Mouse (Mus musculus) limb, embryonic 11.5 days (tissue): ENCODE results near the gene Kazn. TPM values are rescaled to one million over a fixed set of nuclear protein-coding genes. Genes with fewer than 3 reads are reported as not detected.
A peak's percentile ranks its signal among the peaks of the same experiment; 100 is the strongest.

ENCODE experiments used
- ATAC-seq: fragments of 200-750 bp; cut with Nextera tagmentation; 2 replicates; pipeline ENCODE4 v1.8.0; 2017; ENCODE audit warnings: low read depth; ENCODE audit not compliant: insufficient number of reproducible peaks, low FRiP score, low TSS enrichment
- DNase-seq: peaks from one replicate; pipeline ENCODE4 v3.0.0-alpha.2; 2015; ENCODE audit warnings: low spot score
- H3K27ac ChIP-seq: fragments of 300-500 bp; sonication (generic); replicated peaks from 2 replicates; pipeline ENCODE4 v1.5.1; 2014; ENCODE audit warnings: low read depth, mild to moderate bottlenecking, low read length
- H3K27me3 ChIP-seq: fragments of 300-500 bp; sonication (generic); 2 replicates; pipeline ENCODE4 v1.6.1; 2014; ENCODE audit warnings: mild to moderate bottlenecking, low read length, mixed read lengths; ENCODE audit not compliant: control insufficient read depth, insufficient read depth
- H3K36me3 ChIP-seq: fragments of 300-500 bp; sonication (generic); 2 replicates; pipeline ENCODE4 v1.6.1; 2014; ENCODE audit warnings: mild to moderate bottlenecking, low read length, moderate library complexity, mixed read lengths; ENCODE audit not compliant: control insufficient read depth, insufficient read depth
- H3K4me1 ChIP-seq: fragments of 300-500 bp; sonication (generic); 2 replicates; pipeline ENCODE4 v1.6.1; 2014; ENCODE audit warnings: low read length, mixed read lengths; ENCODE audit not compliant: control insufficient read depth, insufficient read depth
- H3K4me2 ChIP-seq: fragments of 300-500 bp; sonication (generic); 2 replicates; pipeline ENCODE4 v1.6.1; 2014; ENCODE audit warnings: low read depth, mild to moderate bottlenecking, moderate library complexity; ENCODE audit not compliant: severe bottlenecking
- H3K4me3 ChIP-seq: fragments of 300-500 bp; sonication (generic); 2 replicates; pipeline ENCODE4 v1.5.1; 2014; ENCODE audit warnings: low read depth, low read length
- H3K9ac ChIP-seq: fragments of 300-500 bp; sonication (generic); 2 replicates; pipeline ENCODE4 v1.6.1; 2014; ENCODE audit warnings: mild to moderate bottlenecking, low read length
- H3K9me3 ChIP-seq: fragments of 300-500 bp; sonication (generic); 2 replicates; pipeline ENCODE4 v1.6.1; 2016; ENCODE audit warnings: low read length; ENCODE audit not compliant: control insufficient read depth
- WGBS: fragments of 180-500 bp; shearing (Covaris S2); extraction: QIAGEN DNeasy Blood & Tissue Kit; methylation state at CpG from one replicate; pipeline ENCODE4 v1.1.7; 2014; 5-methylcytosine and 5-hydroxymethylcytosine counted together
- polyA plus RNA-seq: library from polyadenylated mRNA; unstranded; fragments of >200 nt; fragmentation: Nextera tagmentation; extraction: Ambion mirVana; gene quantifications from 2 replicates; pipeline ENCODE4 v1.2.1, GENCODE M21; 2014

Gene Kazn
- polyA plus RNA-seq, 1 experiment from 2014 or later: 8.6 TPM

DNA sequence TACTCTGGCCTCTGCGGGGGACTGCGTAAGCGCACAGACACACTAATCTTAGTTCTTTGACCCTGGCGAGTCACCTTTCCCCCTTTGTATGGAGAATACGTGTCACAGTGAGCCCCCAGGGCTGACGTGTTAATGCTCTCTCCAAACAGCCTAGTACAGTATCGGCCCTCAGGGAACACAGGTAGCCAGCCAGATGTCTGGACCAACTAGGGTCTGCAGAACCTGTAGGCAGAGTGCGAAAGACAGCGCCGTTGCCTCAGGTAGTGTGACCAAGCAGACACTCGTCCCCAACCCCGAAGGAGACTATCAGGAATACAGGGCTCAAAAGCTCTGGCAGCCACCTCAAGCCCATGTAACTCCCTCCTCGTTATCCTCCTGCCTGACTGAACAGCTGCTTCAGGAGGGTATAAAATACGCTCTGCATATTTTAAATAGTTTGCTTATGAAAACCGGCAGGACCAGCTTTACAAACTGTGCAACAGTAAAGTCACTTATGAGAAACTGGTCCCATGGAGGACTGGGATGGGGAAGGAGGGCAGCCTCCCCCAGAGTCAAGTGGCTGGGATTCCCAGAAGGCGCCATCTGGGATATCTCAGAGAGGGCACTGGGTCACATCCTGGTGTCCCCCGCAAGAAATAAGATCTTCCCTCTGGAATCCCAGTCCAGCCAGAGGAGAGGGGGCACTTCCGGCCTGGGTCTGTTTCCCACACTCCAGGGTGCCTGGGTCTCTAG is 18.0 kb downstream of the Kazn start:
- H3K4me1 ChIP-seq: peaks cover 37% of the 10 kb centered on the region
- ATAC-seq (peak; percentile 59), DNase-seq (peak; percentile 74)
- no peaks in the 10 kb centered on the region for H3K27me3 ChIP-seq
- no peak overlapping the region for H3K4me2 ChIP-seq
- no peaks in the 10 kb centered on the region for H3K9me3 ChIP-seq
- no peak overlapping the region for H3K4me3 ChIP-seq
- WGBS: 30% methylated on average over 18 of the region's 18 CpGs
- no peak overlapping the region for H3K9ac ChIP-seq
- peak overlapping the region; percentile 68 for H3K27ac ChIP-seq
- H3K36me3 ChIP-seq: no peaks in the 10 kb centered on the region

DNA sequence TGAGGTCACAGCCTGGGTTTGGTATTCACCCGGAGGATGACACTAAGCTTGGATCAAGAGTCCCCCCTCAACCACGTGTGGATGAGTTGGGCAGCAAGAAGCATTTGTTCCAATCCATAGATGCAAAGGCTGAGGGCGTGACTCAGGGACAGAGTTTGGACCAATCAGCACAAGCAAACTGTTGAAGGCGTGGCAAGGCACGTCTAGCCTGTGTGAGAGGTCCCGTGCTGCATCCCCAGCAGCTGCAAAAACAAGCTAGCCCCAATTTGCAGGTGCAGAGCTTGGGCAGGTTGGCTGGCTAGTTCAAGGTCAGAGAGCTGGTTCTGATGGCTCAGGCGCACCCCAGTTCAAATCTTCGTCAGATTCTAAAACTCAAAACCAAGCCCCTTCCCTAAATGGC is 20.2 kb downstream of the Kazn start:
- DNase-seq: no peak
- Histone ChIP-seq H3K36me3 (no peaks in the 10 kb centered on the region), H3K4me3 (no peak overlapping the region), H3K9me3 (no peaks in the 10 kb centered on the region), H3K4me1 (peaks cover 30% of the 10 kb centered on the region), H3K4me2 (no peak overlapping the region), H3K9ac (no peak overlapping the region), H3K27ac (no peak overlapping the region), H3K27me3 (no peaks in the 10 kb centered on the region)
- 58% methylated on average over 8 of the region's 8 CpGs for WGBS
- no peak for ATAC-seq

DNA sequence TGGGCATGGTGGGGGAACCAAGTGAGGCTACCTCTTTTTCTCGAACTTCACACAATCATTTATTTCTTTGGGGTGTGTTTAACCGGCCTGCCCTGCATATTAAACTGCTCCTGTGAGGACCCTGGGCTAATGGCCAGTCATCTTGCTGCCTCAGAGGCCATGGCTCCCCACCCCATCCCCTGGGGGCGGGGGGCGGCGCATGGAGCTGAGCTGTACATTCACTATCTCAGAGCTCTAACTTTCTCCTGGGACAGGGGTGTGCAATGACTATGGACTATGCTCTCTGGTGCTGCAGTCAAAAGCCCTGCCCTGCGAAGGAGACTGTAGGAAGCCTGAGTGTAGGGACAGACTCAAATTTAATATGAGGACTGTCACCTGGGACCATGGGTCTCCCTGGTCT is 22.2 kb downstream of the Kazn start:
- no peak for DNase-seq
- ATAC-seq: no peak
- WGBS: 82% methylated on average over 6 of the region's 6 CpGs
- no peak overlapping the region for H3K9ac ChIP-seq
- no peak overlapping the region for H3K27ac ChIP-seq
- no peaks in the 10 kb centered on the region for H3K36me3 ChIP-seq
- no peak overlapping the region for H3K4me2 ChIP-seq
- H3K4me3 ChIP-seq: no peak overlapping the region
- no peaks in the 10 kb centered on the region for H3K9me3 ChIP-seq
- H3K4me1 ChIP-seq: peaks cover 16% of the 10 kb centered on the region
- no peaks in the 10 kb centered on the region for H3K27me3 ChIP-seq

DNA sequence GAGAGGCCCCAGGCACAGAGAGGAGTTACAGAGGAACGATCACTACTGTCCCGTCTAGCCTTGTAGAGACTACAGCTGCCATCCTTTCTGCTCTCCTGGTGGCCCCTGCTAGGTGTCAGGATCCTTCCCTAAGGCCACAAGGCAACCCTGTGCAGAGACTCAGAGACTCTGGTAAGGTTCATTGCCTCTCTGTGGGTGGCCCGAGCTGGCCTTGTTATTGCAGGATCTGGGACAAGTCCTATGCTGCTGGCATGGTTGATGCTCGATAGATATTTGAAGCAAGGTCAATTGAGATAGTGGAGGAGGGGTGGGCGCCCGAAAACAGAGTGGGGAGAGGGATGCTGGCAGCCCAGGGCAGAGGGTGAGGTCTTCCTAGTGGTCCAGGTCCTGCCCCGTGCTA is 23.4 kb downstream of the Kazn start:
- Histone ChIP-seq H3K4me3 (no peak overlapping the region), H3K9me3 (no peaks in the 10 kb centered on the region), H3K4me2 (no peak overlapping the region), H3K4me1 (peaks cover 4% of the 10 kb centered on the region), H3K9ac (no peak overlapping the region), H3K36me3 (no peaks in the 10 kb centered on the region), H3K27me3 (no peaks in the 10 kb centered on the region), H3K27ac (no peak overlapping the region)
- ATAC-seq: no peak
- WGBS: 80% methylated on average over 7 of the region's 7 CpGs
- DNase-seq: no peak

DNA sequence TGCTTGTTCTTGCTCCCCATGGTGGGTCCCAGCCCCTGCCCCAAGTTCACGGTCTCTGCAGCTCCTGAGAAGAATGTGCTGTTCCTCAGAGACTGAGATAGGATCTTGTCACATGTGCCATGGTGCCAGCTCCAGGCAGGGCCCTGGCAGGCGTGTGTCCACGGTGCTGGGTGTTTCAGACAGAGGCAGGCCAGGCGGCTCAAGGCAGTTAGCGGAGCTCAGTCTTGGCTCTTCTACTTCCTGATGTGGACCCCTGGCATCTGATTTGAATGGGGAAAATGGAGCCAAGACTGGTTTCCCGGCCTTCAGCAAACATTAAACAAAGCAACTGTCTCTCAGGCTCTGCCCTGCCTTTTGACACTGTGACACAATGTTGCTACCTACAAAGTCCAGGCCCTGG is 24.7 kb downstream of the Kazn start:
- WGBS: 81% methylated on average over 6 of the region's 6 CpGs
- no peaks in the 10 kb centered on the region for H3K9me3 ChIP-seq
- DNase-seq: no peak
- no peak overlapping the region for H3K4me3 ChIP-seq
- H3K27me3 ChIP-seq: no peaks in the 10 kb centered on the region
- peaks cover 4% of the 10 kb centered on the region; the same call in 1 of the 2 replicates for H3K4me1 ChIP-seq
- no peak overlapping the region for H3K27ac ChIP-seq
- no peak overlapping the region for H3K4me2 ChIP-seq
- H3K36me3 ChIP-seq: no peaks in the 10 kb centered on the region
- ATAC-seq: no peak
- no peak overlapping the region for H3K9ac ChIP-seq

DNA sequence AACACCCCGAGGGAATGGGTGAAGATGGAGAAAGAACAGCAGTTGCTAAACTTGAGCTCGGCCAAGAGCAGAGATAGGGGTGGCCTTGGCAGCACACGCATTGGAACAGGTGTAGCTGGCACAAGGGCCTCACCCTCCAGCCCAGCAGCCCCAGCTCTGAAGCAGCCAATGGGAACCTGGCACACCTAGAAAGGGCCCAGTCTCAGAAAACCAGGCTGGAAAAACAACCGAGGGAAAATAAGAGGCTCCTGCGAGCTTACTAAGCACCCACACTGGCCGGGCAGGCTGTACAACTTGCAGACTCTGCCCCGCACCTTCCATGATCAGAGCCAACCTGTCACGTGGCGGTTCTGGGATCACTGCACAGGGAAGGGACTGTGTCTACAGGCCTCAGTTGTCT is 26.8 kb downstream of the Kazn start:
- Histone ChIP-seq H3K4me2 (no peak overlapping the region), H3K27me3 (no peaks in the 10 kb centered on the region), H3K4me3 (no peak overlapping the region), H3K27ac (no peak overlapping the region), H3K4me1 (peaks cover 4% of the 10 kb centered on the region; the same call in 1 of the 2 replicates), H3K9ac (no peak overlapping the region), H3K36me3 (no peaks in the 10 kb centered on the region), H3K9me3 (no peaks in the 10 kb centered on the region)
- ATAC-seq (no peak), DNase-seq (no peak)
- 87% methylated on average over 9 of the region's 9 CpGs for WGBS

DNA sequence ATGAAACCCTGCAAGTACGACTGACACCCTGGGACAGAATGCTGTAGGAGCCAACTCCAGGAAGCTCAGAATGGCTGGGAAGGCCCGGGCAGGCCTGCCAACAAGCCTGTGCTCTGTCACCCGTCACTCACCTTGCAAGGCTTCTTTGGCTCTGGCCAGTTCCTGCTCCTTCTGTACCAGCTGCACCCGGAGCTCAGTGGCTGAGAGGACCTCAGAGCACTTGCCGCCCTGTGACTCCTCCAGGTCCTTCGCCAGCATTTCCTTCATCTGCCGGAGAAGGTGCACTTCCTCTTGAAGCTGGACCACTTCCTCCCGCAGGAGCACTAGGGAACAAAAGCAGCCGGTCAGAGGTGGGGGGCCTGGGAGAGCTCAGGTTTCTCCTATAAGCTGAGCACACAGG is 29.3 kb downstream of the Kazn start:
- peaks cover 4% of the 10 kb centered on the region; the same call in 1 of the 2 replicates for H3K4me1 ChIP-seq
- ATAC-seq (no peak), DNase-seq (no peak)
- no peaks in the 10 kb centered on the region; the same call in 1 of the 2 replicates for H3K36me3 ChIP-seq
- WGBS: 71% methylated on average over 9 of the region's 9 CpGs
- H3K27me3 ChIP-seq: no peaks in the 10 kb centered on the region
- H3K27ac ChIP-seq: no peak overlapping the region
- H3K4me2 ChIP-seq: no peak overlapping the region
- no peaks in the 10 kb centered on the region for H3K9me3 ChIP-seq
- H3K9ac ChIP-seq: no peak overlapping the region
- H3K4me3 ChIP-seq: no peak overlapping the region

DNA sequence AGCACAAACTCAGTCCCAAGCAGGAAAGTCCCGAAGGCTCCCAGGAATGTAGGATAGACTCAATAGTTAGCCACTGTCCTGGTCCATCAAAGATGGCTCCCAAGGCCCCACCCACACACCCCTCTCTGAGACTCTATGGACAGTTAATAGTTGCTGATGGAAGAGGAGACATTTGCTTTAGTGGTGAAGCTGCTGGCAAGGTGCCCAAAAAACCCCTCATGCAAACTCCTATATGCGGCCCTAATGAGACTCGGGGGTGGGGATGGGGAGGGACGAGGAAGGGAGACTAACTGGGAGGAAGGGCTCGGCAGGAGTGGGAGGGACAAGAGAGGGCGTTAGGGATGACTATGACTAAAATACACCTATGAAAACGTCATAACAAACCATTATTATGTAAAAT is 29.7 kb downstream of the Kazn start:
- Histone ChIP-seq H3K4me3 (no peak overlapping the region), H3K4me1 (peaks cover 4% of the 10 kb centered on the region; the same call in 1 of the 2 replicates), H3K4me2 (no peak overlapping the region), H3K9me3 (no peaks in the 10 kb centered on the region), H3K9ac (no peak overlapping the region), H3K36me3 (no peaks in the 10 kb centered on the region; the same call in 1 of the 2 replicates), H3K27me3 (no peaks in the 10 kb centered on the region), H3K27ac (no peak overlapping the region)
- ATAC-seq: no peak
- WGBS: 76% methylated on average over 7 of the region's 7 CpGs
- DNase-seq: no peak

DNA sequence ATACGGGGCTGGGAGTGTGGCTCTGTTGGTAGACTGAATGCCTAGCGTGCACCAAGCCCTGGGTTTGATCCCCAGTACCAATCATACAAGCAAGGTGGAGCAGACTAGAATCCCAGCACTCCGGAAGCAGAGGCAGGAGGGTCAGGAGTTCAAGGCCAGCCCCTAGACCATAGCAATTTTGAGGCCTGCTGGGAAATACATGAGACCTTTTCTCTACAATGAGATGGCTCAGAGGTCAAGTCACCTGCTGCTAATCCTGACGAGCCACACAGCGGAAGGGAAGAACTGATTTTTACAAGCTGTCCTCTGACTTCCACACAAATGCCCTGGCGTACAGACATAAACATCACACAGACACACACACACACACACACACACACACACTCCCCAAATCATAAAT is 33.5 kb downstream of the Kazn start:
- ATAC-seq (no peak), DNase-seq (no peak)
- no peaks in the 10 kb centered on the region for H3K9me3 ChIP-seq
- H3K27me3 ChIP-seq: no peaks in the 10 kb centered on the region
- peaks cover 4% of the 10 kb centered on the region; the same call in 1 of the 2 replicates for H3K4me1 ChIP-seq
- no peak overlapping the region for H3K9ac ChIP-seq
- H3K4me2 ChIP-seq: no peak overlapping the region
- H3K36me3 ChIP-seq: no peaks in the 10 kb centered on the region; the same call in 1 of the 2 replicates
- H3K27ac ChIP-seq: no peak overlapping the region
- WGBS: 87% methylated on average over 6 of the region's 6 CpGs
- H3K4me3 ChIP-seq: no peak overlapping the region
